Mouse (Mus musculus): Measurements from ENCODE around the gene Gm49630.
"Not testable (repeated sequence)": the region's sequence is repeated elsewhere in the genome, so short reads cannot be mapped to it uniquely, and the experiment has no call there.

GRCm38 (mm10) chr17:7413336-7413735 lies 41.6 kb upstream of the Gm49630 start:
- TF ChIP-seq CTCF (IDR thresholded peaks at IDR 0.05; ENCODE audit: borderline replicate concordance, insufficient read depth, low read length); POLR2A (IDR thresholded peaks at IDR 0.05; ENCODE audit: low read depth, low read length): not testable (repeated sequence)
